Mouse (Mus musculus): ENCODE data around the gene Pak7. TPM values are rescaled to one million over a fixed set of nuclear protein-coding genes. Genes with fewer than 3 reads are reported as not detected.

The Pak7 gene
- polyA plus RNA-seq, 1 experiment from 2014 or later: not detected

DNA sequence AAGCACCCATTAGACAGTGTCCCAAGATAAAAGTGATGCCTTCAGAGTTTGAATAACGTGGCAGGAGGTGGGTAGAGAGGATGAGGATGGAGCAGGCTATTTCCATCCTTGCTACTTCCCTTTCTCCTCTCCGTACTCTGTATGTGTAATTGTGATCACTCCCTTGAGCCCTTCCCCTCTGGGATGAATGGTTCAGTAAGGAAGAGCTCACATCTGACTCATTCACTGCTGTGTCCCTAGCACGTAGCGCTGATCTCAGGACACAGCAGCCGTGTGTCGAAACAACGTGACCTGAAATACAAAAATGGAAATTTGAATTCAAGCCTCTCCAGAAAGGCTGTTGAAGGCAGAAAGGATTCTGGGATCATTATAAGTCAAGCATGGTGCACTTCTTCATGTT is 237.0 kb downstream of the Pak7 start:
- peaks cover 22% of the 10 kb centered on the region for H3K27me3 ChIP-seq
- no peak for TF ChIP-seq CTCF (IDR thresholded peaks at IDR 0.05)
- CTCF ChIA-PET: interaction anchor here (1.0 kb wide), 1 partner anchor 12 kb away, joined by 3 read pairs; no protein-coding TSS in a partner anchor
- POLR2A ChIA-PET: no interaction called here
- ATAC-seq: no peak
- DNase-seq (ENCODE audit: low read depth, low spot score): no peak
- in situ Hi-C loops (cut with MboI; ENCODE audit: low pct_unique_long_range_greater_than_20kb): loop anchor here (5.0 kb wide), 1 partner anchor 297 kb away; no protein-coding TSS in a partner anchor

DNA sequence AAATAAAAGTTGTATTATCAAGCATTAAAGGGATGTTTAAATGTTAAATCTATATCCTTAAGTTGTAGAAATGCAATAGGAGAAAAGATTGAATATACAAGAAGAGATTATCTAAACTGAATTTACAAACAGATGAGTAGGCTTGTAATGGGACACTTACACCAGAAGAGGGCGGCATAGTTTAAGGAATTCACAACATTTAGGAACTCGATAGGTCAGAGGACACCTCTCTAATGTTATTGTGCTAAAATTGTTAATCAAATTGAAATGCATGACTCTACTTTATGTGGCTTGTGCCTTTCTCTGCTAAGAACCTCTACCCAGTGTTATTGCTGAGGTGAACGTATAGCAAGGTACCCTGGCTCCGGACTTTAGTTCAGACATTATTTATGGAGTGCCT is 238.2 kb downstream of the Pak7 start:
- peak; percentile 48 for ATAC-seq

GRCm38 (mm10) chr2:136148999-136149398 is 238.8 kb downstream of the Pak7 start:
- peak; percentile 94 for TF ChIP-seq CTCF (IDR thresholded peaks at IDR 0.05)
- peak; percentile 81 for ATAC-seq
- peaks cover 37% of the 10 kb centered on the region for H3K27me3 ChIP-seq
- in situ Hi-C loops (cut with MboI; ENCODE audit: low pct_unique_long_range_greater_than_20kb): no loop called here
- peak; percentile 17 for DNase-seq (ENCODE audit: low read depth, low spot score)
- CTCF ChIA-PET: interaction anchor here (0.9 to 2.0 kb wide), 8 partner anchors 12 to 445 kb away, joined by 3 to 7 read pairs (median 4); no protein-coding TSS in a partner anchor
- POLR2A ChIA-PET: no interaction called here

More for the DNA sequence above, 238.2 kb downstream of the Pak7 start:
- peaks cover 31% of the 10 kb centered on the region for H3K27me3 ChIP-seq
- ChIA-PET POLR2A (no interaction called here), CTCF (interaction anchor here (0.8 to 2.0 kb wide), 8 partner anchors 11 to 306 kb away, joined by 3 to 7 read pairs (median 4); no protein-coding TSS in a partner anchor)
- no peak for DNase-seq (ENCODE audit: low read depth, low spot score)
- in situ Hi-C loops (cut with MboI; ENCODE audit: low pct_unique_long_range_greater_than_20kb): no loop called here
- TF ChIP-seq CTCF (IDR thresholded peaks at IDR 0.05): no peak

DNA sequence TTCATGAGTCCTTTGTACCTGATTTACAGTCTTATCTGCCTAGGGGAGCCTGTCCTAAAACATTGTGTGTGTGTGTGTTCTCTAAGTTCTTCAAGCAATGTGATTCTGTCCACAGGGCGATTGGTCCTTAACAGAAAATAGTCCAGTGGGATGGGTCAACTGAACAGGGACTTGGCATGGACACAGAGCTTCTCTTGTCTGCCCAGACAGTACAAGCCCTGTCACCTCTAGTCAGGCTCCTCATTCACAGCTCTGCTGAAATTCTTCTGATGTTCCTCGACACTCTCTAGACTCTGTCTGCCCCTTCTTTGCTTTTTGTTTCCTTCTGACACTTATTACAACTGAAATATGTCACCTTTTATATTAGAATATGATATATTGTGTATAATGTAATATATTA is 247.0 kb downstream of the Pak7 start:
- POLR2A ChIA-PET: no interaction called here
- no peak for TF ChIP-seq CTCF (IDR thresholded peaks at IDR 0.05)
- ATAC-seq (no peak), DNase-seq (ENCODE audit: low read depth, low spot score) (no peak)
- in situ Hi-C loops (cut with MboI; ENCODE audit: low pct_unique_long_range_greater_than_20kb): loop anchor here (5.0 kb wide), 1 partner anchor 779 kb away; no protein-coding TSS in a partner anchor
- CTCF ChIA-PET: interaction anchor here (0.8 to 1.1 kb wide), 2 partner anchors 148 to 173 kb away, joined by 3 to 6 read pairs; no protein-coding TSS in a partner anchor
- peaks cover 53% of the 10 kb centered on the region for H3K27me3 ChIP-seq

DNA sequence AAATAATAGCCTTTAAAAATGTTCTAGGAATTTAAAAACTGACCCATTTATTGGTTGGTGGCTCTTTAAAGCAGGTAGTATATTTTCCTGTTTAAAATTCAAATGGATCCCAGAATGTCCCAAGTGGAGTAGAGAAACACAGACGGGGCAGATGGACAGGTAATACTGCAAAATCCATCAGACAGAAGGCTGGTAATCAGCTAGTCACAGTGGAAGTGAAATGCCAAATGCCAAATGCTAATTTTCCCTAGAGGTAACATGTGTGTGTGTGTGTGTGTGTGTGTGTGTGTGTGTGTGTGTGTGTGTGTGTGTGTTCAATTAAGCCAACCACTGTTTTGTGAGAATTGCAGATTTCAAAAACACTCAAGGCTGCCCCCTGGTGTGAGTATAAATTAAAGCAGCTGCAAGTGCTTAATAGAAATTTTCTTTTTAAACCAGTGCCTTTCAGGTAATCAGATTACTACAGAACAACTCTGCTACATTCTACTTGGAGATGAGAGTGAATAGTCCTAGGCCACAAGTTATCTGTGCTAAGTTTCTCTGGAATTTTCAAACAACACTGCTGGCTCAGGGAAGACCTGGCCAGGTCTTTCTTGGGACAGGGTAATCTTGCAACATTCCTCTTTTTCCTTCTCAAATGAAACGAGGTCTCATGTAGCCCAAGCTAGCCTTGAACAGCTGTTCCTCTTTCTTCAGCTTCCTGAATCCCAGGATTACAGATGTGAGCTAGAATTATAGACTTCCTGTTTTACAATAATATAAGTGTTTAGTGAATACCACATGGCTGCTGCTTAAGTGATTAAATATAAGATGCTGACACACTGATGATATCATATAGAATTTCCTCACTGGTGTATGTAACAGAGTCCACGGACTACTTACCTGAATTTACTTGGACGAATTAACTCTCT is 248.4 kb downstream of the Pak7 start:
- POLR2A ChIA-PET: interaction anchor here (0.7 kb wide), 1 partner anchor 161 kb away, joined by 5 read pairs; no protein-coding TSS in a partner anchor
- peaks cover 56% of the 10 kb centered on the region for H3K27me3 ChIP-seq
- in situ Hi-C loops (cut with MboI; ENCODE audit: low pct_unique_long_range_greater_than_20kb): loop anchor here (5.0 to 10.0 kb wide), 3 partner anchors 135 to 777 kb away; no protein-coding TSS in a partner anchor
- ATAC-seq (no peak), DNase-seq (ENCODE audit: low read depth, low spot score) (no peak)
- peak; percentile 37 for TF ChIP-seq CTCF (IDR thresholded peaks at IDR 0.05)
- CTCF ChIA-PET: interaction anchor here (0.7 to 3.7 kb wide), 7 partner anchors 8 to 753 kb away, joined by 3 to 21 read pairs (median 4); no protein-coding TSS in a partner anchor

DNA sequence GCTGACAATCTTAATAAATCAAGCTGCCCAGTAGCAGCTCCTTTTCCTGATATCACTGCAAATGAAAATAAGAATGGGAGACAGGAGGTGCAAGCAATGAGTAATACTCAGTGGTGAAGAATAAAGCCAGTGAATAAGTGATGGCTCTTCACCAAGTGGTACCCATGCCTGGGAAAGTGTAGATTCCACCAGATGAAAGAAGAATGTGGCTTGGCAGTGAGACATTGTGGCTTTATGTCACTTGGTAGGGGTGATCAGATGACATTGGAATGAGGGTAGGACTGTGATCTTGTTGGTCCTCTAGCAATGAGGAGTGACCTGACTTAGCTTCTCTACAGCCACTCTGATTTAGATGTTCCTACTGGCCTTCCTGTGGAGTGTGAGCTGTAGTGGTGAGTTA is 249.3 kb downstream of the Pak7 start:
- no peak for DNase-seq (ENCODE audit: low read depth, low spot score)
- ChIA-PET POLR2A (interaction anchor here (0.7 kb wide), 1 partner anchor 160 kb away, joined by 5 read pairs; no protein-coding TSS in a partner anchor), CTCF (interaction anchor here (1.0 to 3.7 kb wide), 5 partner anchors 9 to 171 kb away, joined by 3 to 21 read pairs (median 5); no protein-coding TSS in a partner anchor)
- ATAC-seq: no peak
- TF ChIP-seq CTCF (IDR thresholded peaks at IDR 0.05): no peak
- H3K27me3 ChIP-seq: peaks cover 58% of the 10 kb centered on the region
- in situ Hi-C loops (cut with MboI; ENCODE audit: low pct_unique_long_range_greater_than_20kb): loop anchor here (5.0 to 10.0 kb wide), 2 partner anchors 134 to 166 kb away; no protein-coding TSS in a partner anchor

- CTCF ChIA-PET: no interaction called here
- ATAC-seq (no peak), DNase-seq (ENCODE audit: low read depth, low spot score) (no peak)
- no peak for TF ChIP-seq CTCF (IDR thresholded peaks at IDR 0.05)
- peaks cover 51% of the 10 kb centered on the region for H3K27me3 ChIP-seq
- in situ Hi-C loops (cut with MboI; ENCODE audit: low pct_unique_long_range_greater_than_20kb): no loop called here
- POLR2A ChIA-PET: no interaction called here
Measured at GRCm38 (mm10) chr2:136121867-136122266, 265.9 kb downstream of the Pak7 start.

DNA sequence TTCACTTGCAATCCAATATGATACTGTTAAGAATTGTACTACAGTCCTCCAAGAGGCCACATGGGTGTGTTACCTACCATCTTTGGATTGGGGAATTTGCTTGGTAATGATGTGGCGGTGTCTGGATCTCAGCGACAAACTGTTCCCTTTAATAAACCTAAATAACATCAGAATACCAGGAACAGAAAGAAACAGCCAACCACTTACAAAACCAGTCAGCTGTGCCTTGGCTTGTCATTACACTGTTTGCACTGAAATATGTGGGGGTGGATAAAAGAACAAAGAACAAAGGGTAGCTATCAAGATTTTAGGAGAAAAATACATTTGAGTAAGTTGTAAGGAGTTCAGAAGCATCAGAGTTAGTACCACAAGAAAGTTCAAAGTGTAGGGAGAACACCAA is 269.8 kb downstream of the Pak7 start:
- no peak for TF ChIP-seq CTCF (IDR thresholded peaks at IDR 0.05)
- peaks cover 49% of the 10 kb centered on the region for H3K27me3 ChIP-seq
- ATAC-seq: no peak
- no peak for DNase-seq (ENCODE audit: low read depth, low spot score)
- POLR2A ChIA-PET: no interaction called here
- CTCF ChIA-PET: no interaction called here
- in situ Hi-C loops (cut with MboI; ENCODE audit: low pct_unique_long_range_greater_than_20kb): no loop called here

GRCm38 (mm10) chr2:136113374-136113773 is 274.4 kb downstream of the Pak7 start:
- TF ChIP-seq CTCF (IDR thresholded peaks at IDR 0.05): no peak
- DNase-seq (ENCODE audit: low read depth, low spot score) (no peak), ATAC-seq (no peak)
- ChIA-PET CTCF (interaction anchor here (1.4 kb wide), 1 partner anchor 36 kb away, joined by 4 read pairs; no protein-coding TSS in a partner anchor), POLR2A (no interaction called here)
- in situ Hi-C loops (cut with MboI; ENCODE audit: low pct_unique_long_range_greater_than_20kb): no loop called here
- peaks cover 44% of the 10 kb centered on the region for H3K27me3 ChIP-seq

DNA sequence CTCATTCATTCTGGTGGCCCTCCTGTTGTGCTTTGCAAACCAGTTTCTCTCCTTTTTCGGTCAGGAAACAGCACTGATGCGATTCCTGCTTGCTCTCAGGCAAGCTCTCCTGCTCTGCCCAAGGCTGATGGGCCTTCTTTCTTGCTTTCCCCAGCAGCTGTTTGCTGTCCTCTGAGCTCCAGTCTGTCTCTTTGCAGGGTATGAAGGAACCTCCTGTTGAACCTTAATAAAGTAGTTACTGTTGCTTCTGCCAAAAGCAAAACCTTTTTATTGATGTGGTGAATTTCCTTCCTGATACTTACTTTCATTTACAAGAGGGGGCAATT is 278.8 kb downstream of the Pak7 start:
- peaks cover 37% of the 10 kb centered on the region for H3K27me3 ChIP-seq
- in situ Hi-C loops (cut with MboI; ENCODE audit: low pct_unique_long_range_greater_than_20kb): no loop called here

More for the DNA sequence above, 278.8 kb downstream of the Pak7 start:
- POLR2A ChIA-PET: no interaction called here
- ATAC-seq (no peak), DNase-seq (ENCODE audit: low read depth, low spot score) (no peak)
- CTCF ChIA-PET: interaction anchor here (1.3 kb wide), 1 partner anchor 19 kb away, joined by 3 read pairs; no protein-coding TSS in a partner anchor
- no peak for TF ChIP-seq CTCF (IDR thresholded peaks at IDR 0.05)
